Comparison of ENCODE assay signal across 11 mouse cellular contexts in the genomic region with DNA sequence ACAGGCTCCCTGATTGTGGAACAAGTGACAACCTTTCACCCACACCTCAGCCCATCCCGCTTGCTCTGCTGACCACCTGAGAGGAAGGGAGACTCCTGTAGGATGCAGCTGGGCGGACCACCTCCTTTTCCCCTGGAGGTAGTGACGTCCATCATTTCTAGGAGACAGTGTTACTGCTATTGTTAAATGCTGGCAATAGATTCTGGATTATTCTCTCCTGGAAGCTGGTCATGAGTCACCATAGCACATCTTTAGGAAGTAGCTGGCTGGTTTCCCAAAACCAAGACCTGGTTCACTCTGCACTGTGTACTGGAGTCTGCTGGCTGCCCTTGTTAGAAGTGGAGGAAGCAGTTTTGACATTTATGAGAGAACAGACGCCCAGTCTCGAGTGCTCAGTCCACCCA.
DNase-seq lines count a peak whose midpoint lies in the region; ATAC-seq and TF ChIP-seq lines count a peak whose summit lies in the region.
"Had no signal": no experiment of that assay in that cellular context is flagged by ENCODE, and none has a peak within 500 bp of the region (broad histone marks: within the 10 kb centered on the region; RNA-seq: fewer than 3 reads in every experiment).

No protein-coding gene starts in this region.

- peak; percentile 50 for DNase-seq in intestine, embryonic 14.5 days (ENCODE audit: low spot score)
- DNase-seq in heart, adult 18-20 months = peak; percentile 56 to 83
- DNase-seq in kidney, adult 2 months = peak; percentile 86
- no peak for DNase-seq in liver, embryonic 13.5 days
- no peak for DNase-seq in layer of hippocampus, postnatal 14 days (ENCODE audit: low spot score in 2 of 2)
- DNase-seq in frontal cortex, adult 2 months (ENCODE audit: extremely low spot score in 1 of 2, low spot score in 1 of 2) = no peak
- no peak for DNase-seq in left cerebral cortex, adult 9 months (ENCODE audit: low spot score in 2 of 2)
- DNase-seq: cerebellum, adult 9-10 months had no signal

- no peaks in the 10 kb centered on the region for H3K36me3 ChIP-seq in intestine, embryonic 14.5 days (ENCODE audit: control insufficient read depth, insufficient read depth, low read length)
- no peaks in the 10 kb centered on the region for H3K36me3 ChIP-seq in intestine, embryonic 16.5 days (ENCODE audit: control insufficient read depth, insufficient read depth, low read length)
- no peaks in the 10 kb centered on the region for H3K36me3 ChIP-seq in kidney, adult 2 months (ENCODE audit: control insufficient read depth, insufficient read depth, low read length)
- no peaks in the 10 kb centered on the region for H3K36me3 ChIP-seq in liver, embryonic 13.5 days

- 52% methylated on average over 5 of the region's 5 CpGs for WGBS in intestine, embryonic 14.5 days
- WGBS in intestine, embryonic 16.5 days = 67% methylated on average over 5 of the region's 5 CpGs
- 71% methylated on average over 5 of the region's 5 CpGs for WGBS in kidney, adult 2 months
- WGBS in liver, embryonic 13.5 days (ENCODE audit: insufficient replicate concordance) = 60% methylated on average over 5 of the region's 5 CpGs

- H3K9me3 ChIP-seq in intestine, embryonic 14.5 days (ENCODE audit: control insufficient read depth, low read length) = no peaks in the 10 kb centered on the region
- no peaks in the 10 kb centered on the region for H3K9me3 ChIP-seq in intestine, embryonic 16.5 days (ENCODE audit: control insufficient read depth, low read length)
- no peaks in the 10 kb centered on the region for H3K9me3 ChIP-seq in liver, embryonic 13.5 days (replicated peaks)

- no peak overlapping the region for H3K4me2 ChIP-seq in intestine, embryonic 14.5 days (ENCODE audit: low read length)
- no peak overlapping the region for H3K4me2 ChIP-seq in intestine, embryonic 16.5 days (ENCODE audit: low read depth, low read length)
- H3K4me2 ChIP-seq in liver, embryonic 13.5 days = no peak overlapping the region

- TF ChIP-seq POLR2A in kidney, adult 2 months (IDR thresholded peaks at IDR 0.05; ENCODE audit: low read depth, low read length) = no peak

- no peaks in the 10 kb centered on the region for H3K27me3 ChIP-seq in intestine, embryonic 14.5 days (replicated peaks; ENCODE audit: control insufficient read depth, insufficient read depth, low read length)
- no peaks in the 10 kb centered on the region for H3K27me3 ChIP-seq in intestine, embryonic 16.5 days (replicated peaks; ENCODE audit: control insufficient read depth, insufficient read depth, low read length)
- H3K27me3 ChIP-seq in kidney, adult 2 months (replicated peaks; ENCODE audit: control insufficient read depth, insufficient read depth, low read length) = no peaks in the 10 kb centered on the region
- no peaks in the 10 kb centered on the region for H3K27me3 ChIP-seq in liver, embryonic 13.5 days
- H3K27me3 ChIP-seq: CH12.LX had no signal

- H3K4me3 ChIP-seq in intestine, embryonic 14.5 days (ENCODE audit: low read depth, low read length) = no peak overlapping the region
- no peak overlapping the region for H3K4me3 ChIP-seq in intestine, embryonic 16.5 days (ENCODE audit: low read length)
- no peak overlapping the region for H3K4me3 ChIP-seq in kidney, adult 2 months (ENCODE audit: insufficient read depth, low read depth, low read length)
- H3K4me3 ChIP-seq in liver, embryonic 13.5 days (replicated peaks) = no peak overlapping the region

- peaks cover 29% of the 10 kb centered on the region for H3K4me1 ChIP-seq in intestine, embryonic 14.5 days (replicated peaks; ENCODE audit: control insufficient read depth, insufficient read depth, low read length)
- peaks cover 25% of the 10 kb centered on the region for H3K4me1 ChIP-seq in intestine, embryonic 16.5 days (ENCODE audit: control insufficient read depth, insufficient read depth, low read length)
- peaks cover 29% of the 10 kb centered on the region for H3K4me1 ChIP-seq in kidney, adult 2 months (ENCODE audit: control insufficient read depth, insufficient read depth, low read length)
- H3K4me1 ChIP-seq in liver, embryonic 13.5 days (replicated peaks) = peaks cover 56% of the 10 kb centered on the region

- H3K9ac ChIP-seq in intestine, embryonic 14.5 days (ENCODE audit: low read length) = no peak overlapping the region
- H3K9ac ChIP-seq in intestine, embryonic 16.5 days (ENCODE audit: low read depth, low read length) = no peak overlapping the region
- no peak overlapping the region for H3K9ac ChIP-seq in liver, embryonic 13.5 days

- H3K27ac ChIP-seq in intestine, embryonic 14.5 days (ENCODE audit: low read depth) = no peak overlapping the region
- no peak overlapping the region for H3K27ac ChIP-seq in intestine, embryonic 16.5 days (ENCODE audit: low read length)
- H3K27ac ChIP-seq in kidney, adult 2 months (ENCODE audit: insufficient read depth, low read depth, low read length) = peak overlapping the region; percentile 52
- peak overlapping the region; percentile 23; the same call in 1 of the 2 replicates for H3K27ac ChIP-seq in liver, embryonic 13.5 days
- H3K27ac ChIP-seq: macrophage had no signal

- ATAC-seq in intestine, embryonic 14.5 days (replicated peaks; ENCODE audit: low FRiP score, low TSS enrichment, low read depth) = peak; percentile 40; the same call in 1 of the 2 replicates
- ATAC-seq in intestine, embryonic 16.5 days = no peak
- peak; percentile 11; the same call in 1 of the 2 replicates for ATAC-seq in liver, embryonic 13.5 days (ENCODE audit: low read depth)

- no peak for TF ChIP-seq CTCF in kidney, adult 2 months (conservative IDR thresholded peaks at IDR 0.05; ENCODE audit: insufficient read depth, insufficient read length, low read depth, low read length)

Comparison
In these comparisons a context has a peak if more than half of its experiments do, and no peak if none do; other contexts are left out.
1. DNase-seq: peak in intestine, embryonic 14.5 days (single experiment), heart, adult 18-20 months (2 of 2) and kidney, adult 2 months (single experiment); none in liver, embryonic 13.5 days (single experiment), layer of hippocampus, postnatal 14 days (0 of 2), frontal cortex, adult 2 months (0 of 2) and left cerebral cortex, adult 9 months (0 of 2).
2. H3K27ac ChIP-seq: peak in kidney, adult 2 months (single experiment) and liver, embryonic 13.5 days (single experiment); none in intestine, embryonic 14.5 days (single experiment) and intestine, embryonic 16.5 days (single experiment).